Mouse (Mus musculus): ENCODE results near the gene Hgfac.

DNA sequence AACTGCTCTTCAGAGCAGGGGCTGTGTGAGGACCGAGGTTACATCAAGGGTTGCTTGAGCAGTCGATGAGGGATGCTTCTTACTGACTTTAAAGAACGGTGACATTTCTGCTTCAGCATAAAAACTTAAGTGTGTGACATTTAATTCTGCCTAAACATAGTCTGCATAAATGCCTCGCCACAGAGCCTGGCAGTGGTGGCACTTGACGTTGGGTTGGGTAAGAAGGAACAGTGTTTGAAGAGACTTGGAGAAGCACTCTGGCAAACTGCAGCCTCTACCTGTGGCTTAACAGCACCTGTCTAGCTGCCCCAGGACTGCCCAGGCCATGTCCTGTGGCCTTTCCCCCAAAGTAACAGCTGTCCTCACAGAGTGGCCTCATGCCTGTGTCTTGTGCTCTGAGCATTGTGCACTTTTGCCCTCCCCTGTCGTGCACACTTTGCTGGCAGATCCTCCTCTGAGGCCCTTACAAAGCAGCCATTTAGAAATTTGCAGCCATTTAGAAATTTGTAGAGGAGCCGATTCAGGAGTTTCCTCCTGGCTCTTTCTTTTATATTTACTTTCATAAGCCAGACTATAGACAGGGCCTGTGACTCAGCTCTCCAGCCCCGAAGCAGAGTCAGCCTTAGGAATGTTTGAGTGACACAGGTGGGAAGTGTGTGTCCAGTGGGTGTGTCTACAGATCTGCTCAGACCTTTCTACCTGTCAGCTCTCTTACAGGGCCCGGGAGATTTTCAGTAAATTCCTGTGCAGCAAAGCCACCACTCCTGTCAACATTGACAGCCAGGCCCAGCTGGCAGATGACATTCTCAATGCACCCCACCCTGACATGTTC lies 20.7 kb upstream of the Hgfac start:
- no peak for TF ChIP-seq POLR2A (IDR thresholded peaks at IDR 0.05; ENCODE audit: low read depth, low read length)
- TF ChIP-seq CTCF (IDR thresholded peaks at IDR 0.05; ENCODE audit: extremely low read depth, insufficient read length, insufficient replicate concordance, low read depth, low read length) = no peak
